Mouse (Mus musculus): Measurements from ENCODE around the gene Ctdspl2. TPM values are rescaled to one million over a fixed set of nuclear protein-coding genes. Genes with fewer than 3 reads are reported as not detected.
"Not testable (repeated sequence)": the region's sequence is repeated elsewhere in the genome, so short reads cannot be mapped to it uniquely, and the experiment has no call there.

Gene Ctdspl2
- polyA plus RNA-seq, 1 experiment: 14.8 TPM

GRCm38 (mm10) chr2:121995738-121996137 lies 39.9 kb downstream of the Ctdspl2 start:
- H3K4me3 ChIP-seq (ENCODE audit: insufficient read depth, low read length): no peak overlapping the region
- H3K4me1 ChIP-seq (ENCODE audit: control insufficient read depth, insufficient read depth, low read length): no peaks in the 10 kb centered on the region
- no peak overlapping the region for H3K27ac ChIP-seq (ENCODE audit: insufficient read depth, low read length)
- no peak for TF ChIP-seq POLR2A (IDR thresholded peaks at IDR 0.05; ENCODE audit: extremely low read depth, insufficient read depth, low read length)
- TF ChIP-seq CTCF (IDR thresholded peaks at IDR 0.05; ENCODE audit: extremely low read depth, insufficient read depth, low read length): no peak

DNA sequence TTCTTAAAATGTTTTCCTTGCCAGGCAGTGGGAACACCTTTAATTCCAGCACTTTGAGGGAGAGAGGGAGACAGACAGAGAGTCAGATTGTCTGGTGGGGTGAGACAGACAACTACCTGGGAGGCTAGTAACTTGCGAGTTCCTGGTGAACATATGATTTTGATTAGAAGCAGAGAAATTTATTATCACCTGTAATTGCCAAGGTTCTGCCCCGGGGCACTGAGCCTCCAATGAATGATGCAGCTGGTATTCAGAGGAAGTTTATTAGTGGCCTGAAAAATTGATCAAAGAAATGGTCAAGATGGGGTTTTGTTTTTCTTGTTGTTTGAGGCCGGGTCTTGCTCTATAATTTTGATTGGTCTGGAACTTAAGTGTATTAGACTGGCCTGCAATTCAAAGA lies 53.0 kb downstream of the Ctdspl2 start:
- no peak for TF ChIP-seq CTCF (IDR thresholded peaks at IDR 0.05; ENCODE audit: extremely low read depth, insufficient read depth, low read length)
- TF ChIP-seq POLR2A (IDR thresholded peaks at IDR 0.05; ENCODE audit: extremely low read depth, insufficient read depth, low read length): no peak
- H3K4me3 ChIP-seq (ENCODE audit: insufficient read depth, low read length): no peak overlapping the region
- no peaks in the 10 kb centered on the region for H3K4me1 ChIP-seq (ENCODE audit: control insufficient read depth, insufficient read depth, low read length)
- no peak overlapping the region for H3K27ac ChIP-seq (ENCODE audit: insufficient read depth, low read length)

DNA sequence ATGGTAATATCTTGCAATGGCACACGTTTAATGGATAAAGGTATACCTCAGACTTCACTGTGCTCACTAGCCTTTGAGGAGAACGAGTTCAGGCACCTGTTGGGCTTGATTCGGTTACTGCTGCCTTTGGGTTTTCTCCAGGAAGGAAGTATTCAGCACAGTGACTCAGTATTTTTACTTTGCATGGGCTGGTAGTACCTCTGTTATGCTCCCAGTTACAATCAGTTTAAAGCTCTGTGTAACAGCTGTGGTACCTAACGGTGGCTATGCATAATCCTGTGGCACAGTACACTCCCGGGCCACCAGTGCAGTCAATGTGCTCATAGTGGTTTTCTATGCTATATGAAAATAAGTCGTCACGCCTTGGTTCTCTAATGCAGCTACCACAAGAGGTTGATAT lies 55.6 kb downstream of the Ctdspl2 start:
- Histone ChIP-seq H3K27ac (ENCODE audit: insufficient read depth, low read length) (no peak overlapping the region), H3K4me1 (ENCODE audit: control insufficient read depth, insufficient read depth, low read length) (no peaks in the 10 kb centered on the region), H3K4me3 (ENCODE audit: insufficient read depth, low read length) (no peak overlapping the region)
- no peak for TF ChIP-seq POLR2A (IDR thresholded peaks at IDR 0.05; ENCODE audit: extremely low read depth, insufficient read depth, low read length)
- TF ChIP-seq CTCF (IDR thresholded peaks at IDR 0.05; ENCODE audit: extremely low read depth, insufficient read depth, low read length): no peak

GRCm38 (mm10) chr2:122018705-122019104 lies 62.9 kb downstream of the Ctdspl2 start:
- H3K4me3 ChIP-seq (ENCODE audit: insufficient read depth, low read length): no peak overlapping the region
- H3K4me1 ChIP-seq (ENCODE audit: control insufficient read depth, insufficient read depth, low read length): no peaks in the 10 kb centered on the region
- H3K27ac ChIP-seq (ENCODE audit: insufficient read depth, low read length): no peak overlapping the region
- TF ChIP-seq POLR2A (IDR thresholded peaks at IDR 0.05; ENCODE audit: extremely low read depth, insufficient read depth, low read length) (no peak), CTCF (IDR thresholded peaks at IDR 0.05; ENCODE audit: extremely low read depth, insufficient read depth, low read length) (no peak)

GRCm38 (mm10) chr2:122022284-122022683 lies 66.5 kb downstream of the Ctdspl2 start:
- Histone ChIP-seq H3K4me1 (ENCODE audit: control insufficient read depth, insufficient read depth, low read length) (no peaks in the 10 kb centered on the region), H3K27ac (ENCODE audit: insufficient read depth, low read length) (no peak overlapping the region), H3K4me3 (ENCODE audit: insufficient read depth, low read length) (no peak overlapping the region)
- TF ChIP-seq POLR2A (IDR thresholded peaks at IDR 0.05; ENCODE audit: extremely low read depth, insufficient read depth, low read length) (no peak), CTCF (IDR thresholded peaks at IDR 0.05; ENCODE audit: extremely low read depth, insufficient read depth, low read length) (no peak)

GRCm38 (mm10) chr2:122027091-122027490 lies 71.3 kb downstream of the Ctdspl2 start:
- H3K27ac ChIP-seq (ENCODE audit: insufficient read depth, low read length); H3K4me1 ChIP-seq (ENCODE audit: control insufficient read depth, insufficient read depth, low read length); H3K4me3 ChIP-seq (ENCODE audit: insufficient read depth, low read length): not testable (repeated sequence)

GRCm38 (mm10) chr2:122027862-122028755 lies 72.3 kb downstream of the Ctdspl2 start, which contains the start of gene Eif3j1:
TSS of gene Eif3j1 (plus strand) at chr2:122028546.
- TF ChIP-seq CTCF (IDR thresholded peaks at IDR 0.05; ENCODE audit: extremely low read depth, insufficient read depth, low read length) (no peak), POLR2A (IDR thresholded peaks at IDR 0.05; ENCODE audit: extremely low read depth, insufficient read depth, low read length) (peak; percentile 97)

DNA sequence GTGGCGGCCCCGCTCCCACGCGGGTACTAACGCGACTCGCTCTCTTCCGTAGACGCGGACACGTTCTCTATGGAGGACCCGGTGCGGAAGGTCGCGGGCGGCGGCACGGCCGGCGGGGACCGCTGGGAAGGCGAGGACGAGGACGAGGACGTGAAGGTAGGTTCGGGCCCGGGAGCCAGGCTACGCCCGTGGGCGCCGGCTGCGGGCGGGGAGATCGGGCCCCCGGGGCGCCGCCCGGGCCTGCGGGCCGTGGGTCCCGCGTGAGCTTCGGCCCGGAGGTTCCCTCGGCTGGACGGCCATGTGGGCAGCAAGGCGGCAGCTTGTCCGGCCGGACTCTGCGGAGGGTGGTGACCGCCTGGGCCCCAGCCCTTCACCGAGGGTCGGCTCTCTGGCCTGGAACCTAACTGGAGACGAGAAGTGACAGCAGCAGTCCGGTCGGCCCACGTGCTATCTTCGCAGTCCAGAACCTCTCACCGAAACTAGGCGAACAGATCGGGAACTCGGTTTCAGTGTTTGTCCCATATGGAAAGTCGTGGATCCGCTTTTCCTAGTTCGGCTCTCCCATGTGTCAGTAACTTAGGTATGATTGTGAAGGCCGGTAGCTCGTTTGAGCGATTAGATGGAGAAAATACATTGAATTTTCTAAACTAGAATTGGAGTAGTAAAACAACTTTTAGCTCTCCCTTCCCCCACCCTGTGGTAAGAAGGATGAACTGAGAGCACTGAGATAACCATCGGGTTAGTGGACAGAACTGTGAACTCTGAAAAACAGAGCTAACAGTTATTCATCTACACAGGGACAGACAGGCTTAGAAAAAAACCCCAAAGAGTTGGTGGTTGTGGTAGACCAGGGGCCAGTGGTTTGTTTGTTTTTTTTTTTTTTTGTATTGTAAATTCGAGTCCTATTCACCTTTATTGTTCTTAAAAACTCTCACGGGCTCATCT lies 73.2 kb downstream of the Ctdspl2 start:
- TF ChIP-seq POLR2A (IDR thresholded peaks at IDR 0.05; ENCODE audit: extremely low read depth, insufficient read depth, low read length) (no peak), CTCF (IDR thresholded peaks at IDR 0.05; ENCODE audit: extremely low read depth, insufficient read depth, low read length) (no peak)
- peak overlapping the region; percentile 64 for H3K4me3 ChIP-seq (ENCODE audit: insufficient read depth, low read length)
- H3K4me1 ChIP-seq (ENCODE audit: control insufficient read depth, insufficient read depth, low read length): no peaks in the 10 kb centered on the region
- H3K27ac ChIP-seq (ENCODE audit: insufficient read depth, low read length): peak overlapping the region; percentile 38

More at GRCm38 (mm10) chr2:122027862-122028755, 72.3 kb downstream of the Ctdspl2 start, which contains the start of gene Eif3j1:
- no peaks in the 10 kb centered on the region for H3K4me1 ChIP-seq (ENCODE audit: control insufficient read depth, insufficient read depth, low read length)
- peak within 1 kb of the TSS; percentile 38 for H3K27ac ChIP-seq (ENCODE audit: insufficient read depth, low read length)
- H3K4me3 ChIP-seq (ENCODE audit: insufficient read depth, low read length): peak within 1 kb of the TSS; percentile 64

DNA sequence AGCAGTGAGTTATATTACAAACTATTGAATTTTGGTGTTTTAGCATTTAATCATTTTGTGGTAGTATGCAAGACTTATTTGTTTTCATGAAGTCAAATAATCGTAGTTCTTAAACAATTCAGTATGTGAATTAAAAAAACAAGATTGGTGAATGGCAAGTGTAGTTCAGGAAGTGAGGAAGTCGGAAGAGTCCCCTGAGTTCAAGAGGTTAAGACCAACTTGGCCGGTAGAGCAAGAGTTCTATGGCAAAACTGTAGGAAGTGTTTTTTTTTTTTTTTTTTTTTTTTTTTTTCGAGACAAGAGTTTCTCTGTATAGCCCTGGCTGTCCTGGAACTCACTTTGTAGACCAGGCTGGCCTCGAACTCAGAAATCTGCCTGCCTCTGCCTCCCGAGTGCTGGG lies 76.2 kb downstream of the Ctdspl2 start:
- Histone ChIP-seq H3K4me1 (ENCODE audit: control insufficient read depth, insufficient read depth, low read length) (no peaks in the 10 kb centered on the region), H3K4me3 (ENCODE audit: insufficient read depth, low read length) (no peak overlapping the region), H3K27ac (ENCODE audit: insufficient read depth, low read length) (no peak overlapping the region)
- TF ChIP-seq CTCF (IDR thresholded peaks at IDR 0.05; ENCODE audit: extremely low read depth, insufficient read depth, low read length) (no peak), POLR2A (IDR thresholded peaks at IDR 0.05; ENCODE audit: extremely low read depth, insufficient read depth, low read length) (no peak)

Data from cortical plate, adult 2 months (tissue).